Mouse (Mus musculus): ENCODE measurements at regions not wholly inside any gene's neighbourhood (a gene's known extent, or its start where the extent isn't known, plus 50 kb on each side); places are given as distances from the start of the nearest gene placed in this dataset.

DNA sequence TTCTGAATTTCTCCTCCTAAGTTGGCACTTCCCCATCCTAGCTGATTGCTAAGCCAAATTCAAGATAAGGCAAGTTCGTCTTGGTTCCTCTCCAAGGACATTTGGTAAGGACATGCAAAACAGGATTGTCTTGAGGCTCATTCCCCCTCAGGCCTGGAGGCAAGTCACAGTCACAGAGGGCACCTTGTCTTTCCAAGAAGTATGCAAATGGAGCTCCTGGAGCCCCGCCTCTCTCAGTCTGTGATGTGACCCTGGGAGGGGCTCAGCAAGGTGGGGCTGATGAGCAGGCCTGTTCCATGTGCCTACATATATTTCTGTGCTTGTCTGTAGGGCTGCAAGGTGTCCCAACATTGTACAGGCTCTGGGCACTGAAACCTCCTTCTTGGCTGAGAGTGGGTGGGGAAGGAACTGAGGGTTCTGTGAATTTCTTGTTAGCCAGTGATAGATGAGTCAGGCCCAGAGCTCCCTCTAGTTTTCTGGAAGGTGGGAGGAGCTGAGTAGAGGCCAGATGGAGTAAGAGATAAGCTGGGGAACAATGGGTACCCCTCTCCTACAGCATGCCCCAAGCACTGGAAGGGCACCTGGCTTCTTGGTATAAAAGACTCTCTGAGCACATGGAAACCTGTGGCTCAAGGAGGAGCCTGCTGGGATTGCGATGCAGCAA is 120.5 kb upstream of the Irx3 start:
- no peak for TF ChIP-seq CTCF (IDR thresholded peaks at IDR 0.05; ENCODE audit: low read depth)
- no peak for TF ChIP-seq EP300 (IDR thresholded peaks at IDR 0.05; ENCODE audit: low read depth)
